Mouse (Mus musculus): ENCODE results near the gene Gm9195. TPM values are rescaled to one million over a fixed set of nuclear protein-coding genes. Genes with fewer than 3 reads are reported as not detected.
A peak's percentile ranks its signal among the peaks of the same experiment; 100 is the strongest.

Gene Gm9195
- not detected for total RNA-seq (2021)
- long read RNA-seq, experiment 1 = 0 reads
- long read RNA-seq, experiment 2 = 0 reads

GRCm38 (mm10) chr14:72491738-72492137 is at the start of gene Gm9195:
Gene Gm9195 (minus strand): TSS chr14:72491838.
- no peak for DNase-seq (ENCODE audit: low spot score in 2 of 2)

DNA sequence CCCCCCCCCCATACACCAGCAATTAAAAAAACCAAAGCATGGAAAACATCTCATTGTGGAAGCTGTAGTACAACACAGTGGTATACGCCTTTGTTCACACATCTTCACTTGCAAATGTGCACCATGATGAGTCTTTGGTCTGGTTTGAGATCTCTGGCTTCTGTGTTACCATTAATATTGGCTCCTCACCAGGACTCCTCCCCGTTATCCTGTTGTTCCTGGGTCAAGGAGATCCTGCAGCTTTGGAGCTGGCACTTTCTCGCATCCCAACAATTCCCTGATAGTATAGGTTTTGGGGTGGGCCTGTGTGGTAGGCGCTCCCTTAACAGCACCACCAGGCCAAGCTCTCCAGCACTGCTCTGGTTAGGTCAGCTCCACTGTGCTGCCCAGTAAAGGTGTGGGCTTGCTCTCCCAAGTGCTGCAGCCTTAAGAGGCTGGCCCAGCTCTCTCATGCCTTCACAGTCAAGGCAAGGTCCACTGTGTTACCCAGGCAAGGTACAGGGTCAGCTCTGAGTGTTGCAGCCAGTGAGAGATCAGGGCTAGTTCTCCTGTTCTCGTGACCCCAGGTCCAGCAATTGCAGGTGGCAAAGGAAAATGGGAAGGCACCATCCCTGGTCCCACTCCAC is 44.9 kb upstream of the Gm9195 start:
- DNase-seq (ENCODE audit: low spot score in 2 of 2) = no peak

GRCm38 (mm10) chr14:72533862-72534261 is 42.2 kb upstream of the Gm9195 start:
- DNase-seq (ENCODE audit: low spot score in 2 of 2) = no peak

- no peak for DNase-seq (ENCODE audit: low spot score in 2 of 2)
Observed at GRCm38 (mm10) chr14:72532028-72532917, 40.6 kb upstream of the Gm9195 start.

GRCm38 (mm10) chr14:72527126-72527525 is 35.5 kb upstream of the Gm9195 start:
- DNase-seq (ENCODE audit: low spot score in 2 of 2) = no peak

GRCm38 (mm10) chr14:72519561-72519960 is 27.9 kb upstream of the Gm9195 start:
- DNase-seq (ENCODE audit: low spot score in 2 of 2) = no peak

DNA sequence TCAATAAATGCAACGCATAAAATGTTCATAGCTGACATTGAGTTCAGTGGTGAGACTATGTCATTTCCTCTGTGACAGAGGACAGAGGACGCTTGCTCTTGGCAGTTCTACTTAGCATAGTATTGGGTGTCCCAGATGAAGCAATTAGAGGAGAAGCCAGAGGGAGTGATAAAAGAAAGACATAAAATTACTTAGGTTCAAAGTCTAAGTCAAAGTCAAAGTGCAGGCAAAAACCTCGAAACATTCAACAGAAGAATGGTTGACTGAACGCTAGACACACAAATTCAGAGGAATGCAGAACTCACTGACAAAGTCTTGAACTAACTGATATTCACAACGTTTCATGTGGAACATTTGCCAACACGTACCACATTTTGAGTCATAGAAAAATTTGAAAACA is 27.1 kb upstream of the Gm9195 start:
- no peak for DNase-seq (ENCODE audit: low spot score in 2 of 2)

- peak; percentile 31 to 40 for DNase-seq (ENCODE audit: low spot score in 2 of 2)
Observed at GRCm38 (mm10) chr14:72516376-72516775, 24.7 kb upstream of the Gm9195 start.

GRCm38 (mm10) chr14:72506723-72507420 is 15.2 kb upstream of the Gm9195 start:
- DNase-seq (ENCODE audit: low spot score in 2 of 2) = no peak

- DNase-seq (ENCODE audit: low spot score in 2 of 2) = no peak
Observed at GRCm38 (mm10) chr14:72506018-72506722, 14.5 kb upstream of the Gm9195 start.

DNA sequence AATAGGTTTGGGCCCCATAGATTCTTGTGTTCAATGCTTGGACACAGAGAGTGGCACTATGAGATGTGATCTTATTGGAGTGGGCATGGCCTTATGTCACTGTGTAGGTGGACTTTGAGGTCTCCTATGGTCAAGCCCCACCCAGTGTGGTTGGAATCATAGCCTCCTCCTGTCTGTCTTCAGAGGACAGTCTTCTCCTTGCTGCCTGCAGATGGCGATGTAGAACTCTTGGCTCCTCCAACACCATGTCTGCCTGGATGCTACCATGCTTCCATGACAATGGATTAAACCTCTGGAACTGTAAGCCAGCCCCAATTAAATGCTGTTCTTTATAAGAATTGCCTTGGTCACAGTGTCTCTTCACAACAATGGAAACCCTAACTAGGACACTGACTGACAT is 13.3 kb upstream of the Gm9195 start:
- DNase-seq (ENCODE audit: low spot score in 2 of 2) = no peak

DNA sequence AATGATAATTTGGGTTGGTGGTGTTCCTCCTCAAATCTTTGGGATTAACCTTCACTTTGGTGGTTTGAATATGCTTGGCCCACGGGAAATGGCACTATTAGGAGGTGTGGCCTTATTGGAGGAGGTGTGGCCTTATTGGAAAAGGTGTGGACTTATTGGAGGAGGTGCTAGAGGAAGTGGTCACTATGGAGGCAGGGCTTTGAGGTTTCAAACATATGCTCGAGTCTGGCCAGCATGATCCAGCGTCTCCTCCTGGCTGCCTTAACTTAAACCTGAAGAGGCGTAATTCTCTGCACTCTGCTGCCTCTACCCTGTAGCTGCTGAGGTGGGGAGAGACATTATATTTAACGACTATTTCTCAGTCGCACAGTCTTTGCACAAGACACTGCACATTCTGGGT is 11.6 kb upstream of the Gm9195 start:
- DNase-seq (ENCODE audit: low spot score in 2 of 2) = no peak

GRCm38 (mm10) chr14:72493775-72494174 is 2.1 kb upstream of the Gm9195 start:
- no peak for DNase-seq (ENCODE audit: low spot score in 2 of 2)

DNA sequence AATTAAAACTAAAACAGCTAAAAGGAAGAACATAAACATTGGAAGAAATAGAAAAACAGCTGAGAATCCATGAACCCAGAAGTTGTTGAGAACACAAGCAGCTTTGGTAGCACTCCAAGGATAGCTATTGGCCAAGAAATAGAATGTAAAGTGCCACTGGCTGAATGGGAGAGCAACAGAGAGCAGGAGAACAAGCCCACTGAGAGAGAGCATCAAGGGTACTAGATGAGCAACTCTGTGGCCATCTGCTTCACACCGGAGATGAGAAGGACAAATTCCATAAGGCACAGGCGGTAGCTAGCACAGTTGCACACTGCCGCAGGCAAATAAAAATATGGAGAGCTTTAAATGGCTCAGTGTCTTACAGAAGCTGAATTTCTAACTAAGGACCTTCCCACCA is 1.3 kb downstream of the Gm9195 start:
- DNase-seq (ENCODE audit: low spot score in 2 of 2) = no peak

DNA sequence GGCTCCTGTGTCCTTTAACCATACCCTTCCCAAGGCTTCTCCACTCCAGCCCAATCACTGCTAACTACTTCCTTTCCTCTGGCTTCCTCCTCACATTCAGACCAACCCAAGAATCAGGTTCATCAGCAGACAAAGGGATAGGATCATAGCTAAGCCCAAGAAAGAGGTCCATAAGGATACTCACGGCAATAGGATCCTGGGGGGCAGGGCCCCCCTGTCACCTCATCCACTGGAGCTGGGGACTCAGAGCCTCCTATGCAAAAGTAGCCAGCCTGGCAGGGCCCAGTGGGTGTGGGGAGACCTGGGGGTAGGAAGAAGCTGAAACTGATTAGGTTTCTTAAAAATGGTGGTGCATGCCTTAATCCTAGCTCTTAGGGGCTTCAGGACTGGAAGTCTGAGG is 17.1 kb downstream of the Gm9195 start:
- no peak for DNase-seq (ENCODE audit: low spot score in 2 of 2)

DNA sequence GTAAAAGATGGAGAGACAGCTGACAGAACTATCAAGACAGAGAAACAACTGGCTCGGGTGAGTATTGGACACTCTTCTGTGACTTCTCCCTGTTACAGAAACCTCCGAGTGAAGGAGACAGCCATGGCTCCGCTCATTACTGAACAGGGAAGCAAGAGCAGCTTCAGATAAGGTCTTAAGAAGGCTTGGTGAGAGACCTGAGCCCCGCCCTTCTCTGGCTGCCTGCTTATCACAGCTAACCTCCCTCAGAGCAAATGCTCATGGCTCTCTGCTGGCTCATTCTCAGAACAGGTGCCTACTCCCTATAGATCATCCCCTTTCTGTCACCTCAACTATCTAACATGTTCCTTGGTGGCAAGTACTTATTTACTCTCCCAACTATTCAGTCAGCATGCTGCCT is 23.2 kb downstream of the Gm9195 start:
- no peak for DNase-seq (ENCODE audit: low spot score in 2 of 2)

- DNase-seq (ENCODE audit: low spot score in 2 of 2) = no peak
Observed at GRCm38 (mm10) chr14:72466384-72466783, 25.3 kb downstream of the Gm9195 start.

- no peak for DNase-seq (ENCODE audit: low spot score in 2 of 2)
Observed at GRCm38 (mm10) chr14:72461591-72461990, 30.0 kb downstream of the Gm9195 start.

GRCm38 (mm10) chr14:72460291-72460690 is 31.3 kb downstream of the Gm9195 start:
- DNase-seq (ENCODE audit: low spot score in 2 of 2) = no peak

DNA sequence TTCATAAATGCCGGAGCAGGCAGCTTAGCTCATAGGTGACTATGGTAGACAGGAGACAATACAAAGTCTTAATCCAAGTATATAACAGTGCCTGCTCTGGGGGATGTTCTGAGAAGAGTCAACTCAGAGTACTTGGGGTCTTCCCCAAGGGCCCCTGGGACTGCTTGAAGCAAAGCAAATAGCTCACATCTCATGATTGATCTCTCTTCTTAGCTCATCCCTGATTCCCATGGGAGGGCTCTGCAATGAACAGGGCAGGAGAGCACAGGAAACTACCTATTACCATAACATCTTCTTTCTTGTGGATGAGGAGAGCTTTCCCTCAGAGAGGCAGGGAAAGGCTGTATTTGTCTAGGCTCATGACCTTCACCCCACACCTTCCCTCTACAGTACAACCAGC is 32.7 kb downstream of the Gm9195 start:
- no peak for DNase-seq (ENCODE audit: low spot score in 2 of 2)
